Mouse (Mus musculus): ENCODE data around the gene Higd1a. TPM values are rescaled to one million over a fixed set of nuclear protein-coding genes. Genes with fewer than 3 reads are reported as not detected.

Higd1a gene
- polyA plus RNA-seq, 1 experiment from 2014 or later = 243 TPM

GRCm38 (mm10) chr9:121823991-121824390 lies 34.2 kb downstream of the Higd1a start:
- Histone ChIP-seq H3K9ac (ENCODE audit: low read depth, low read length) (no peak overlapping the region), H3K4me3 (ENCODE audit: low read depth, low read length) (no peak overlapping the region), H3K4me2 (no peak overlapping the region), H3K36me3 (ENCODE audit: control insufficient read depth, insufficient read depth, low read length) (no peaks in the 10 kb centered on the region), H3K4me1 (ENCODE audit: control insufficient read depth, insufficient read depth, low read length) (no peaks in the 10 kb centered on the region; the same call in 1 of the 2 replicates), H3K9me3 (replicated peaks; ENCODE audit: control insufficient read depth, low read length) (no peaks in the 10 kb centered on the region), H3K27me3 (ENCODE audit: control insufficient read depth, insufficient read depth, low read length) (no peaks in the 10 kb centered on the region; the same call in 1 of the 2 replicates), H3K27ac (ENCODE audit: low read depth, low read length) (no peak overlapping the region)
- ATAC-seq (replicated peaks; ENCODE audit: insufficient number of reproducible peaks, low FRiP score, low TSS enrichment) = no peak
- WGBS (ENCODE audit: insufficient replicate concordance) = 78% methylated on average over 7 of the region's 7 CpGs

- Histone ChIP-seq H3K4me1 (ENCODE audit: control insufficient read depth, insufficient read depth, low read length) (no peaks in the 10 kb centered on the region; the same call in 1 of the 2 replicates), H3K27ac (ENCODE audit: low read depth, low read length) (no peak overlapping the region), H3K9ac (ENCODE audit: low read depth, low read length) (no peak overlapping the region), H3K36me3 (ENCODE audit: control insufficient read depth, insufficient read depth, low read length) (no peaks in the 10 kb centered on the region), H3K9me3 (replicated peaks; ENCODE audit: control insufficient read depth, low read length) (no peaks in the 10 kb centered on the region), H3K4me2 (no peak overlapping the region), H3K4me3 (ENCODE audit: low read depth, low read length) (no peak overlapping the region), H3K27me3 (ENCODE audit: control insufficient read depth, insufficient read depth, low read length) (no peaks in the 10 kb centered on the region; the same call in none of the 2 replicates)
- no peak for ATAC-seq (replicated peaks; ENCODE audit: insufficient number of reproducible peaks, low FRiP score, low TSS enrichment)
- WGBS (ENCODE audit: insufficient replicate concordance) = 85% methylated on average over 1 of the region's 1 CpGs
Observed at GRCm38 (mm10) chr9:121823051-121823450, 35.1 kb downstream of the Higd1a start.

- no peak overlapping the region for H3K27ac ChIP-seq (ENCODE audit: low read depth, low read length)
- no peaks in the 10 kb centered on the region; the same call in none of the 2 replicates for H3K27me3 ChIP-seq (ENCODE audit: control insufficient read depth, insufficient read depth, low read length)
- no peak for ATAC-seq (replicated peaks; ENCODE audit: insufficient number of reproducible peaks, low FRiP score, low TSS enrichment)
Observed at GRCm38 (mm10) chr9:121822585-121822991, 35.6 kb downstream of the Higd1a start.

GRCm38 (mm10) chr9:121820765-121821164 lies 37.4 kb downstream of the Higd1a start:
- no peak for ATAC-seq (replicated peaks; ENCODE audit: insufficient number of reproducible peaks, low FRiP score, low TSS enrichment)
- 72% methylated on average over 5 of the region's 5 CpGs for WGBS (ENCODE audit: insufficient replicate concordance)

More at GRCm38 (mm10) chr9:121822585-121822991, 35.6 kb downstream of the Higd1a start:
- no peaks in the 10 kb centered on the region for H3K36me3 ChIP-seq (ENCODE audit: control insufficient read depth, insufficient read depth, low read length)
- H3K9ac ChIP-seq (ENCODE audit: low read depth, low read length) = no peak overlapping the region
- no peak overlapping the region for H3K4me2 ChIP-seq
- H3K9me3 ChIP-seq (replicated peaks; ENCODE audit: control insufficient read depth, low read length) = no peaks in the 10 kb centered on the region
- no peak overlapping the region for H3K4me3 ChIP-seq (ENCODE audit: low read depth, low read length)
- no peaks in the 10 kb centered on the region; the same call in 1 of the 2 replicates for H3K4me1 ChIP-seq (ENCODE audit: control insufficient read depth, insufficient read depth, low read length)
- 75% methylated on average over 6 of the region's 6 CpGs for WGBS (ENCODE audit: insufficient replicate concordance)

GRCm38 (mm10) chr9:121819771-121820471 lies 38.2 kb downstream of the Higd1a start:
- Histone ChIP-seq H3K27ac (ENCODE audit: low read depth, low read length) (no peak overlapping the region), H3K4me3 (ENCODE audit: low read depth, low read length) (no peak overlapping the region), H3K36me3 (ENCODE audit: control insufficient read depth, insufficient read depth, low read length) (no peaks in the 10 kb centered on the region), H3K9me3 (replicated peaks; ENCODE audit: control insufficient read depth, low read length) (no peaks in the 10 kb centered on the region), H3K9ac (ENCODE audit: low read depth, low read length) (no peak overlapping the region), H3K27me3 (ENCODE audit: control insufficient read depth, insufficient read depth, low read length) (no peaks in the 10 kb centered on the region; the same call in none of the 2 replicates), H3K4me2 (no peak overlapping the region), H3K4me1 (ENCODE audit: control insufficient read depth, insufficient read depth, low read length) (peaks cover 7% of the 10 kb centered on the region)
- no peak for ATAC-seq (replicated peaks; ENCODE audit: insufficient number of reproducible peaks, low FRiP score, low TSS enrichment)
- WGBS (ENCODE audit: insufficient replicate concordance) = 48% methylated on average over 7 of the region's 7 CpGs

More at GRCm38 (mm10) chr9:121820765-121821164, 37.4 kb downstream of the Higd1a start:
- no peak overlapping the region for H3K4me3 ChIP-seq (ENCODE audit: low read depth, low read length)
- H3K4me2 ChIP-seq = no peak overlapping the region
- H3K9me3 ChIP-seq (replicated peaks; ENCODE audit: control insufficient read depth, low read length) = no peaks in the 10 kb centered on the region
- H3K27ac ChIP-seq (ENCODE audit: low read depth, low read length) = no peak overlapping the region
- H3K27me3 ChIP-seq (ENCODE audit: control insufficient read depth, insufficient read depth, low read length) = no peaks in the 10 kb centered on the region; the same call in none of the 2 replicates
- no peaks in the 10 kb centered on the region; the same call in 1 of the 2 replicates for H3K4me1 ChIP-seq (ENCODE audit: control insufficient read depth, insufficient read depth, low read length)
- no peak overlapping the region for H3K9ac ChIP-seq (ENCODE audit: low read depth, low read length)
- no peaks in the 10 kb centered on the region for H3K36me3 ChIP-seq (ENCODE audit: control insufficient read depth, insufficient read depth, low read length)

GRCm38 (mm10) chr9:121819073-121819770 lies 38.9 kb downstream of the Higd1a start:
- no peak for ATAC-seq (replicated peaks; ENCODE audit: insufficient number of reproducible peaks, low FRiP score, low TSS enrichment)
- 79% methylated on average over 9 of the region's 9 CpGs for WGBS (ENCODE audit: insufficient replicate concordance)
- H3K4me2 ChIP-seq = no peak overlapping the region
- no peak overlapping the region for H3K9ac ChIP-seq (ENCODE audit: low read depth, low read length)
- no peak overlapping the region for H3K27ac ChIP-seq (ENCODE audit: low read depth, low read length)
- no peaks in the 10 kb centered on the region for H3K9me3 ChIP-seq (replicated peaks; ENCODE audit: control insufficient read depth, low read length)
- H3K4me1 ChIP-seq (ENCODE audit: control insufficient read depth, insufficient read depth, low read length) = peaks cover 7% of the 10 kb centered on the region
- H3K4me3 ChIP-seq (ENCODE audit: low read depth, low read length) = no peak overlapping the region
- H3K36me3 ChIP-seq (ENCODE audit: control insufficient read depth, insufficient read depth, low read length) = no peaks in the 10 kb centered on the region
- H3K27me3 ChIP-seq (ENCODE audit: control insufficient read depth, insufficient read depth, low read length) = no peaks in the 10 kb centered on the region; the same call in none of the 2 replicates

- Histone ChIP-seq H3K36me3 (ENCODE audit: control insufficient read depth, insufficient read depth, low read length) (no peaks in the 10 kb centered on the region), H3K9ac (ENCODE audit: low read depth, low read length) (no peak overlapping the region), H3K27ac (ENCODE audit: low read depth, low read length) (no peak overlapping the region), H3K4me3 (ENCODE audit: low read depth, low read length) (no peak overlapping the region), H3K9me3 (replicated peaks; ENCODE audit: control insufficient read depth, low read length) (no peaks in the 10 kb centered on the region), H3K27me3 (ENCODE audit: control insufficient read depth, insufficient read depth, low read length) (no peaks in the 10 kb centered on the region; the same call in none of the 2 replicates), H3K4me1 (ENCODE audit: control insufficient read depth, insufficient read depth, low read length) (peaks cover 10% of the 10 kb centered on the region), H3K4me2 (no peak overlapping the region)
- no peak for ATAC-seq (replicated peaks; ENCODE audit: insufficient number of reproducible peaks, low FRiP score, low TSS enrichment)
- WGBS (ENCODE audit: insufficient replicate concordance) = 27% methylated on average over 6 of the region's 6 CpGs
Observed at GRCm38 (mm10) chr9:121815183-121815582, 43.0 kb downstream of the Higd1a start.

- ATAC-seq (replicated peaks; ENCODE audit: insufficient number of reproducible peaks, low FRiP score, low TSS enrichment) = no peak
- Histone ChIP-seq H3K4me1 (ENCODE audit: control insufficient read depth, insufficient read depth, low read length) (peaks cover 16% of the 10 kb centered on the region), H3K9ac (ENCODE audit: low read depth, low read length) (no peak overlapping the region), H3K27me3 (ENCODE audit: control insufficient read depth, insufficient read depth, low read length) (no peaks in the 10 kb centered on the region), H3K9me3 (replicated peaks; ENCODE audit: control insufficient read depth, low read length) (no peaks in the 10 kb centered on the region), H3K4me3 (ENCODE audit: low read depth, low read length) (no peak overlapping the region), H3K36me3 (ENCODE audit: control insufficient read depth, insufficient read depth, low read length) (no peaks in the 10 kb centered on the region), H3K4me2 (no peak overlapping the region), H3K27ac (ENCODE audit: low read depth, low read length) (no peak overlapping the region)
- WGBS (ENCODE audit: insufficient replicate concordance) = 36% methylated on average over 15 of the region's 15 CpGs
Observed at GRCm38 (mm10) chr9:121810081-121810821, 47.9 kb downstream of the Higd1a start.

All from heart, embryonic 11.5 days (tissue).